Mouse (Mus musculus): ENCODE measurements around the gene Stim2. TPM values are rescaled to one million over a fixed set of nuclear protein-coding genes. Genes with fewer than 3 reads are reported as not detected.

The Stim2 gene
- polyA plus RNA-seq, 1 experiment from 2014 or later: 5.6 TPM

GRCm38 (mm10) chr5:54113284-54113683, 115.0 kb downstream of the Stim2 start:
- ATAC-seq (ENCODE audit: low read depth) (no peak), DNase-seq (no peak)
- H3K27me3 ChIP-seq: no peaks in the 10 kb centered on the region
- WGBS (ENCODE audit: insufficient replicate concordance): 33% methylated on average over 3 of the region's 3 CpGs
- H3K4me1 ChIP-seq (replicated peaks): no peaks in the 10 kb centered on the region
- no peak overlapping the region for H3K4me3 ChIP-seq (replicated peaks)
- H3K9ac ChIP-seq: no peak overlapping the region
- no peaks in the 10 kb centered on the region for H3K9me3 ChIP-seq (replicated peaks)
- peaks cover 2% of the 10 kb centered on the region; the same call in 1 of the 2 replicates for H3K36me3 ChIP-seq
- no peak overlapping the region for H3K27ac ChIP-seq
- no peak overlapping the region for H3K4me2 ChIP-seq

DNA sequence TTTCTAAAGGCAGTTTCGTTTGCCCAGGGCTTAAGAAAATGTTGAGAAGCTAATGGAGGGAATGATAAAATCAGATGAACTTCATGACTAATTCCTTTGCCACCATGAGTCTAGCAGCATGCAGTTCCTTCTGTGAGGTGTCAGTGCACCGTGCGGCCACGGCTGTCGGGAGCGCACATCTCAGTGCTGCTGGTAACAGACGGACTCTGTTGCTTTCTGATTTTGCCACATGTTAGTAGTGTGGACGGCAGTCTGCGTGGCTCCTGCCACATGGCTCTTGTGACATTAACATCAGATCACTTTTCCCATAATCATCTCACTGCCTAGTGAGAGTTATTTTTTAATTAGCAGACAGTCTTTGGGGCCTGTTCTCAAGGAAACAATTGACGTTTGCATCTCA, 118.2 kb downstream of the Stim2 start:
- H3K4me1 ChIP-seq (replicated peaks): no peaks in the 10 kb centered on the region
- no peak overlapping the region for H3K9ac ChIP-seq
- H3K9me3 ChIP-seq (replicated peaks): no peaks in the 10 kb centered on the region
- ATAC-seq (ENCODE audit: low read depth): no peak
- no peak overlapping the region for H3K4me2 ChIP-seq
- WGBS (ENCODE audit: insufficient replicate concordance): 85% methylated on average over 10 of the region's 10 CpGs
- no peak overlapping the region for H3K27ac ChIP-seq
- DNase-seq: no peak
- H3K36me3 ChIP-seq: peaks cover 8% of the 10 kb centered on the region
- no peaks in the 10 kb centered on the region for H3K27me3 ChIP-seq
- H3K4me3 ChIP-seq (replicated peaks): no peak overlapping the region

- Histone ChIP-seq H3K4me3 (replicated peaks) (no peak overlapping the region), H3K9me3 (replicated peaks) (no peaks in the 10 kb centered on the region), H3K36me3 (peaks cover 8% of the 10 kb centered on the region), H3K27ac (no peak overlapping the region), H3K27me3 (no peaks in the 10 kb centered on the region), H3K4me2 (no peak overlapping the region), H3K4me1 (replicated peaks) (no peaks in the 10 kb centered on the region), H3K9ac (no peak overlapping the region)
- DNase-seq (no peak), ATAC-seq (ENCODE audit: low read depth) (no peak)
- 77% methylated on average over 19 of the region's 19 CpGs for WGBS (ENCODE audit: insufficient replicate concordance)
Observed at GRCm38 (mm10) chr5:54118410-54119212, 120.3 kb downstream of the Stim2 start.

GRCm38 (mm10) chr5:54148091-54148795, 149.9 kb downstream of the Stim2 start:
- Histone ChIP-seq H3K36me3 (no peaks in the 10 kb centered on the region), H3K4me2 (no peak overlapping the region), H3K4me1 (replicated peaks) (peaks cover 5% of the 10 kb centered on the region; the same call in 1 of the 2 replicates), H3K27ac (no peak overlapping the region), H3K9me3 (replicated peaks) (no peaks in the 10 kb centered on the region), H3K4me3 (replicated peaks) (no peak overlapping the region), H3K27me3 (no peaks in the 10 kb centered on the region), H3K9ac (no peak overlapping the region)
- DNase-seq (no peak), ATAC-seq (ENCODE audit: low read depth) (no peak)
- 61% methylated on average over 5 of the region's 5 CpGs for WGBS (ENCODE audit: insufficient replicate concordance)

GRCm38 (mm10) chr5:54154503-54155226, 156.4 kb downstream of the Stim2 start:
- Histone ChIP-seq H3K9me3 (replicated peaks) (no peaks in the 10 kb centered on the region), H3K9ac (no peak overlapping the region), H3K27ac (no peak overlapping the region), H3K4me1 (replicated peaks) (peaks cover 5% of the 10 kb centered on the region; the same call in 1 of the 2 replicates), H3K4me3 (replicated peaks) (no peak overlapping the region), H3K27me3 (no peaks in the 10 kb centered on the region), H3K36me3 (no peaks in the 10 kb centered on the region), H3K4me2 (no peak overlapping the region)
- DNase-seq (no peak), ATAC-seq (ENCODE audit: low read depth) (no peak)
- WGBS (ENCODE audit: insufficient replicate concordance): 24% methylated on average over 13 of the region's 13 CpGs

GRCm38 (mm10) chr5:54155227-54155776, 157.0 kb downstream of the Stim2 start:
- H3K9me3 ChIP-seq (replicated peaks): no peaks in the 10 kb centered on the region
- no peak overlapping the region for H3K9ac ChIP-seq
- H3K27ac ChIP-seq: no peak overlapping the region
- H3K4me3 ChIP-seq (replicated peaks): no peak overlapping the region
- no peak for ATAC-seq (ENCODE audit: low read depth)
- 64% methylated on average over 12 of the region's 12 CpGs for WGBS (ENCODE audit: insufficient replicate concordance)
- no peaks in the 10 kb centered on the region for H3K36me3 ChIP-seq
- H3K4me2 ChIP-seq: no peak overlapping the region
- H3K27me3 ChIP-seq: no peaks in the 10 kb centered on the region
- peaks cover 5% of the 10 kb centered on the region; the same call in 1 of the 2 replicates for H3K4me1 ChIP-seq (replicated peaks)
- DNase-seq: no peak

- DNase-seq (no peak), ATAC-seq (ENCODE audit: low read depth) (no peak)
- no peak overlapping the region for H3K27ac ChIP-seq
- H3K9ac ChIP-seq: no peak overlapping the region
- H3K4me2 ChIP-seq: no peak overlapping the region
- H3K4me3 ChIP-seq (replicated peaks): no peak overlapping the region
- H3K27me3 ChIP-seq: no peaks in the 10 kb centered on the region
- peaks cover 5% of the 10 kb centered on the region; the same call in 1 of the 2 replicates for H3K4me1 ChIP-seq (replicated peaks)
- no peaks in the 10 kb centered on the region for H3K9me3 ChIP-seq (replicated peaks)
- WGBS (ENCODE audit: insufficient replicate concordance): 75% methylated on average over 4 of the region's 4 CpGs
- H3K36me3 ChIP-seq: no peaks in the 10 kb centered on the region
Observed at GRCm38 (mm10) chr5:54155916-54156315, 157.6 kb downstream of the Stim2 start.

GRCm38 (mm10) chr5:54156944-54157527, 158.7 kb downstream of the Stim2 start:
- Histone ChIP-seq H3K27me3 (no peaks in the 10 kb centered on the region), H3K9me3 (replicated peaks) (no peaks in the 10 kb centered on the region), H3K9ac (no peak overlapping the region), H3K27ac (no peak overlapping the region), H3K36me3 (no peaks in the 10 kb centered on the region), H3K4me3 (replicated peaks) (no peak overlapping the region), H3K4me1 (replicated peaks) (no peaks in the 10 kb centered on the region), H3K4me2 (no peak overlapping the region)
- ATAC-seq (ENCODE audit: low read depth) (no peak), DNase-seq (no peak)
- 49% methylated on average over 11 of the region's 11 CpGs for WGBS (ENCODE audit: insufficient replicate concordance)

- no peak for DNase-seq
- H3K27me3 ChIP-seq: no peaks in the 10 kb centered on the region
- WGBS (ENCODE audit: insufficient replicate concordance): 58% methylated on average over 9 of the region's 9 CpGs
- H3K36me3 ChIP-seq: no peaks in the 10 kb centered on the region
- ATAC-seq (ENCODE audit: low read depth): no peak
- H3K9me3 ChIP-seq (replicated peaks): no peaks in the 10 kb centered on the region
- no peaks in the 10 kb centered on the region for H3K4me1 ChIP-seq (replicated peaks)
- H3K4me3 ChIP-seq (replicated peaks): no peak overlapping the region
- no peak overlapping the region for H3K4me2 ChIP-seq
- H3K27ac ChIP-seq: no peak overlapping the region
- H3K9ac ChIP-seq: no peak overlapping the region
Observed at GRCm38 (mm10) chr5:54158230-54158629, 159.9 kb downstream of the Stim2 start.

DNA sequence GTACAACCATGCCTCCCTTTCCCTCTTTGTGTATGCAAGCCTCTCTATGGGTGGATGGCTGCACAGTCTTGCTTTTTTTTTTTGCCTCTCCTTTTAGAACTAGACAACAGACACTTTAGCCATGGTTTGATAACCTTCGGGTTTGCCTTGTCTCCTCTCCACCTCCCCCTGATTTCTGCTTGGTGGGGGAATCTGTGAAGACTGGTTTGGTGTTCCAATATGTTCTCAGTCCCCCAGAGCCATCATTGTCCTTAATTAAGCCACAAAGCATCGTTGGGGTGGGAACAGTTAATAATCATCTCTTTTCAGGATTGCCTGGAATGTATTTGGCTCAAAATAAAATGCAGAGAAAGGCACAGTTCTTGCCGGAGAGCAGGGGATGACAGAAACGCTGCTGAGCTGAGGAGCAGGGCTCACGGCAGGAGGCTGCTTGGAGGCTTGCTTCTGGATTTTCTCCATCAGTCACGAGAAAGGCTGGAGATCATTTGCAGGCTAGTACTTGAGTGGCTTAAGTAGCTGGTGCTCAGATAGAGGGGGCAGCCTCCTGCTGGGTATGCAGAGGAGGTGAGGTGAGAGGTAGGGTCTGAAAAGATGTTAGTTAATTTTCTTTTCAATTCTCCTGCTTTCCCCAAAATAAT, 161.0 kb downstream of the Stim2 start:
- Histone ChIP-seq H3K9me3 (replicated peaks) (no peaks in the 10 kb centered on the region), H3K36me3 (no peaks in the 10 kb centered on the region), H3K4me3 (replicated peaks) (no peak overlapping the region), H3K27me3 (no peaks in the 10 kb centered on the region), H3K9ac (no peak overlapping the region), H3K4me1 (replicated peaks) (no peaks in the 10 kb centered on the region), H3K27ac (no peak overlapping the region), H3K4me2 (no peak overlapping the region)
- DNase-seq (no peak), ATAC-seq (ENCODE audit: low read depth) (no peak)
- WGBS (ENCODE audit: insufficient replicate concordance): 27% methylated on average over 6 of the region's 6 CpGs

All from liver, embryonic 13.5 days (tissue).